Mouse (Mus musculus) heart, postnatal 36 days (tissue): ENCODE data around the gene Fblim1. TPM values are rescaled to one million over a fixed set of nuclear protein-coding genes. Genes with fewer than 3 reads are reported as not detected.

ENCODE experiments used
- total RNA-seq, 2 experiments: library from RNA; stranded (reverse); gene quantifications; 2 replicates each; pipeline ENCODE4 v1.2.3; 2021

Gene Fblim1
- total RNA-seq, 2 experiments from 2014 or later = 231 to 294 TPM

Other genes with a start within 250 kb of the Fblim1 start
- gene Fam131c, start 237.9 kb downstream of the Fblim1 start, total RNA-seq = 1 to 10 TPM; 1.6 to 1.7 TPM
- not detected for gene Clcnka, start 207.4 kb downstream of the Fblim1 start, total RNA-seq
- 1 to 10 TPM in 1 of 2 experiments, under 1 TPM in 1; 0.38 to 1.0 TPM for gene Clcnkb, start 190.1 kb downstream of the Fblim1 start, total RNA-seq
- gene Hspb7, start 185.3 kb downstream of the Fblim1 start, total RNA-seq = 1,000 to 10,000 TPM; 1,173 to 1,191 TPM
- 1 to 10 TPM in 1 of 2 experiments, under 1 TPM in 1; 0.67 to 1.6 TPM for gene Srarp, start 170.0 kb downstream of the Fblim1 start, total RNA-seq
- 10 to 100 TPM; 21.3 to 24.7 TPM for gene Zbtb17, start 161.4 kb downstream of the Fblim1 start, total RNA-seq
- 10 to 100 TPM; 31.1 to 32.4 TPM for gene Spen, start 67.5 kb downstream of the Fblim1 start, total RNA-seq
- gene Tmem82, start 12.5 kb upstream of the Fblim1 start, total RNA-seq = 10 to 100 TPM; 26.1 to 29.2 TPM
- gene Slc25a34, start 17.7 kb upstream of the Fblim1 start, total RNA-seq = 100 to 1,000 TPM; 160 to 170 TPM
- 100 to 1,000 TPM; 103 to 112 TPM for gene Plekhm2, start 58.8 kb upstream of the Fblim1 start, total RNA-seq
- gene Rsc1a1, start 79.5 kb upstream of the Fblim1 start, total RNA-seq = under 1 TPM in 1 of 2 experiments, not detected in 1; 1.00 TPM
- 10 to 100 TPM; 30.7 to 31.0 TPM for gene Ddi2, start 117.3 kb upstream of the Fblim1 start, total RNA-seq
- under 1 TPM in 1 of 2 experiments, not detected in 1; 0.19 TPM for gene Agmat, start 140.6 kb upstream of the Fblim1 start, total RNA-seq
- 10 to 100 TPM; 20.3 to 20.5 TPM for gene Dnajc16, start 184.8 kb upstream of the Fblim1 start, total RNA-seq
- gene Casp9, start 187.5 kb upstream of the Fblim1 start, total RNA-seq = 1 to 10 TPM; 9.1 to 9.6 TPM
- gene Cela2a, start 220.1 kb upstream of the Fblim1 start, total RNA-seq = not detected
- not detected for gene Ctrc, start 240.3 kb upstream of the Fblim1 start, total RNA-seq